Mouse (Mus musculus) forebrain, embryonic 14.5 days (tissue): ENCODE results near the gene Sept4. TPM values are rescaled to one million over a fixed set of nuclear protein-coding genes. Genes with fewer than 3 reads are reported as not detected.

Experiments
- ATAC-seq: fragments of 200-750 bp; cut with Nextera tagmentation; 2 replicates; pipeline ENCODE4 v1.8.0; 2017; ENCODE audit warnings: mild to moderate bottlenecking, moderate library complexity
- DNase-seq: peaks from one replicate; pipeline ENCODE4 v3.0.0-alpha.2; 2015; ENCODE audit warnings: low spot score
- H3K27ac ChIP-seq: fragments of 300-500 bp; sonication (generic); 2 replicates; pipeline ENCODE4 v1.5.1; 2014; ENCODE audit warnings: low read depth, mild to moderate bottlenecking, control low read depth, low read length, moderate library complexity
- H3K27me3 ChIP-seq: fragments of 300-500 bp; sonication (generic); replicated peaks from 2 replicates; pipeline ENCODE4 v1.6.1; 2014; ENCODE audit warnings: low read length, control low read depth, mixed read lengths; ENCODE audit not compliant: control insufficient read depth, insufficient read depth
- H3K36me3 ChIP-seq: fragments of 300-500 bp; sonication (generic); 2 replicates; pipeline ENCODE4 v1.6.1; 2014; ENCODE audit warnings: low read length, control low read depth; ENCODE audit not compliant: control insufficient read depth, insufficient read depth
- H3K4me1 ChIP-seq: fragments of 300-500 bp; sonication (generic); 2 replicates; pipeline ENCODE4 v1.6.1; 2014; ENCODE audit warnings: antibody characterized with exemption, low read length, control low read depth; ENCODE audit not compliant: control insufficient read depth, insufficient read depth
- H3K4me2 ChIP-seq: fragments of 300-500 bp; sonication (generic); 2 replicates; pipeline ENCODE4 v1.6.1; 2014; ENCODE audit warnings: mild to moderate bottlenecking, control low read depth, low read length
- H3K4me3 ChIP-seq: fragments of 300-500 bp; sonication (generic); 2 replicates; pipeline ENCODE4 v1.5.1; 2014; ENCODE audit warnings: low read depth, low read length, control low read depth
- H3K9ac ChIP-seq: fragments of 300-500 bp; sonication (generic); 2 replicates; pipeline ENCODE4 v1.6.1; 2014; ENCODE audit warnings: mild to moderate bottlenecking, low read length, control low read depth, moderate library complexity
- H3K9me3 ChIP-seq: fragments of 300-500 bp; sonication (generic); replicated peaks from 2 replicates; pipeline ENCODE4 v1.6.1; 2016; ENCODE audit warnings: low read length, control low read depth, mixed read lengths; ENCODE audit not compliant: control insufficient read depth
- WGBS: fragments of 180-500 bp; shearing (Covaris S2); extraction: QIAGEN DNeasy Blood & Tissue Kit; methylation state at CpG from one replicate; pipeline ENCODE4 v1.1.7; 2014; 5-methylcytosine and 5-hydroxymethylcytosine counted together
- polyA plus RNA-seq: library from polyadenylated mRNA; unstranded; fragments of >200 nt; fragmentation: Nextera tagmentation; extraction: Ambion mirVana; gene quantifications from 2 replicates; pipeline ENCODE4 v1.2.1, GENCODE M21; 2014

The Sept4 gene
- polyA plus RNA-seq, 1 experiment from 2014 or later = 16.8 TPM

GRCm38 (mm10) chr11:87592354-87592695 is 23.6 kb downstream of the Sept4 start:
- H3K9ac ChIP-seq = peak overlapping the region; percentile 78
- no peaks in the 10 kb centered on the region for H3K27me3 ChIP-seq
- WGBS = under 1% methylated on average over 15 of the region's 15 CpGs
- peaks cover 21% of the 10 kb centered on the region for H3K4me1 ChIP-seq
- H3K36me3 ChIP-seq = peaks cover 7% of the 10 kb centered on the region
- no peaks in the 10 kb centered on the region for H3K9me3 ChIP-seq
- peak overlapping the region; percentile 93 for H3K27ac ChIP-seq
- peak overlapping the region; percentile 78 for H3K4me3 ChIP-seq
- ATAC-seq (no peak), DNase-seq (no peak)
- peak overlapping the region; percentile 79 for H3K4me2 ChIP-seq

GRCm38 (mm10) chr11:87592713-87593598 is 24.3 kb downstream of the Sept4 start:
- no peaks in the 10 kb centered on the region for H3K27me3 ChIP-seq
- ATAC-seq (no peak), DNase-seq (no peak)
- H3K27ac ChIP-seq = peak overlapping the region; percentile 93; the same call in 1 of the 2 replicates
- WGBS = 38% methylated on average over 13 of the region's 13 CpGs
- H3K36me3 ChIP-seq = peaks cover 13% of the 10 kb centered on the region
- peak overlapping the region; percentile 78 for H3K4me3 ChIP-seq
- H3K4me1 ChIP-seq = peaks cover 21% of the 10 kb centered on the region
- H3K4me2 ChIP-seq = peak overlapping the region; percentile 79
- peak overlapping the region; percentile 78 for H3K9ac ChIP-seq
- no peaks in the 10 kb centered on the region for H3K9me3 ChIP-seq

- 2% methylated on average over 21 of the region's 37 CpGs for WGBS
- peak overlapping the region; percentile 85 for H3K4me2 ChIP-seq
- H3K9ac ChIP-seq = peak overlapping the region; percentile 97
- H3K4me3 ChIP-seq = peak overlapping the region; percentile 89
- H3K36me3 ChIP-seq = peaks cover 37% of the 10 kb centered on the region
- H3K27ac ChIP-seq = peak overlapping the region; percentile 86
- H3K9me3 ChIP-seq = no peaks in the 10 kb centered on the region
- DNase-seq = peak; percentile 95
- H3K4me1 ChIP-seq = peaks cover 21% of the 10 kb centered on the region
- no peaks in the 10 kb centered on the region for H3K27me3 ChIP-seq
- peak; percentile 60 for ATAC-seq
These were observed 26.7 kb downstream of the Sept4 start for GRCm38 (mm10) chr11:87595327-87595841.

GRCm38 (mm10) chr11:87595976-87596375 is 27.3 kb downstream of the Sept4 start:
- peak overlapping the region; percentile 89 for H3K4me3 ChIP-seq
- peak; percentile 48 for DNase-seq
- peak overlapping the region; percentile 97 for H3K9ac ChIP-seq
- no peaks in the 10 kb centered on the region for H3K9me3 ChIP-seq
- WGBS = 4% methylated on average over 7 of the region's 7 CpGs
- peak overlapping the region; percentile 85 for H3K4me2 ChIP-seq
- peak overlapping the region; percentile 86 for H3K27ac ChIP-seq
- no peaks in the 10 kb centered on the region for H3K27me3 ChIP-seq
- peaks cover 43% of the 10 kb centered on the region for H3K36me3 ChIP-seq
- peaks cover 16% of the 10 kb centered on the region for H3K4me1 ChIP-seq
- no peak for ATAC-seq

- no peaks in the 10 kb centered on the region for H3K27me3 ChIP-seq
- peak overlapping the region; percentile 86; the same call in 1 of the 2 replicates for H3K27ac ChIP-seq
- peak overlapping the region; percentile 85 for H3K4me2 ChIP-seq
- H3K4me1 ChIP-seq = peaks cover 16% of the 10 kb centered on the region
- peak overlapping the region; percentile 89 for H3K4me3 ChIP-seq
- no peak for ATAC-seq
- no peaks in the 10 kb centered on the region for H3K9me3 ChIP-seq
- H3K36me3 ChIP-seq = peaks cover 48% of the 10 kb centered on the region
- 8% methylated on average over 2 of the region's 2 CpGs for WGBS
- peak overlapping the region; percentile 97 for H3K9ac ChIP-seq
- peak; percentile 70 for DNase-seq
These were observed 27.8 kb downstream of the Sept4 start for GRCm38 (mm10) chr11:87596492-87596891.

GRCm38 (mm10) chr11:87597061-87597460 is 28.4 kb downstream of the Sept4 start:
- H3K9ac ChIP-seq = peak overlapping the region; percentile 97
- peaks cover 16% of the 10 kb centered on the region for H3K4me1 ChIP-seq
- ATAC-seq (no peak), DNase-seq (no peak)
- H3K36me3 ChIP-seq = peaks cover 54% of the 10 kb centered on the region
- no peaks in the 10 kb centered on the region for H3K27me3 ChIP-seq
- no peaks in the 10 kb centered on the region for H3K9me3 ChIP-seq
- peak overlapping the region; percentile 89 for H3K4me3 ChIP-seq
- peak overlapping the region; percentile 85 for H3K4me2 ChIP-seq
- peak overlapping the region; percentile 86; the same call in 1 of the 2 replicates for H3K27ac ChIP-seq

GRCm38 (mm10) chr11:87599395-87600089 is 30.8 kb downstream of the Sept4 start:
- Histone ChIP-seq H3K27me3 (no peaks in the 10 kb centered on the region), H3K36me3 (peaks cover 76% of the 10 kb centered on the region), H3K9me3 (no peaks in the 10 kb centered on the region), H3K4me1 (peaks cover 5% of the 10 kb centered on the region), H3K4me3 (no peak overlapping the region), H3K9ac (no peak overlapping the region), H3K27ac (no peak overlapping the region), H3K4me2 (no peak overlapping the region)
- WGBS = 92% methylated on average over 13 of the region's 13 CpGs
- DNase-seq (no peak), ATAC-seq (no peak)

- Histone ChIP-seq H3K4me1 (peaks cover 5% of the 10 kb centered on the region), H3K4me2 (no peak overlapping the region), H3K9ac (no peak overlapping the region), H3K27me3 (no peaks in the 10 kb centered on the region), H3K27ac (no peak overlapping the region), H3K36me3 (peaks cover 84% of the 10 kb centered on the region), H3K4me3 (no peak overlapping the region), H3K9me3 (no peaks in the 10 kb centered on the region)
- DNase-seq (no peak), ATAC-seq (no peak)
- WGBS = 97% methylated on average over 10 of the region's 10 CpGs
These were observed 31.7 kb downstream of the Sept4 start for GRCm38 (mm10) chr11:87600322-87600853.
